Mouse (Mus musculus) layer of hippocampus, adult 2 months (tissue): ENCODE data around the gene Scnn1a. TPM values are rescaled to one million over a fixed set of nuclear protein-coding genes. Genes with fewer than 3 reads are reported as not detected.

Source experiments
- DNase-seq, 2 experiments: peaks; one replicate each; pipeline ENCODE4 v3.0.0; 2022; ENCODE audit warnings: low spot score in 2 of 2
- H3K27ac ChIP-seq: fragments of 200-600 bp; 2 replicates; pipeline ENCODE4 v1.8.1; 2022
- H3K4me3 ChIP-seq: fragments of 200-600 bp; 2 replicates; pipeline ENCODE4 v1.8.1; 2022; ENCODE audit warnings: mild to moderate bottlenecking
- CTCF ChIP-seq: fragments of 200-600 bp; conservative IDR thresholded peaks from 2 replicates; pipeline ENCODE4 v1.8.1; 2022; ENCODE audit warnings: antibody characterized with exemption, mild to moderate bottlenecking, moderate library complexity
- total RNA-seq, 2 experiments: library from RNA; stranded (reverse); gene quantifications; 2 replicates each; pipeline ENCODE4 v1.2.3; 2021

Gene Scnn1a
- total RNA-seq, 2 experiments from 2014 or later = 4.3 to 5.2 TPM

DNA sequence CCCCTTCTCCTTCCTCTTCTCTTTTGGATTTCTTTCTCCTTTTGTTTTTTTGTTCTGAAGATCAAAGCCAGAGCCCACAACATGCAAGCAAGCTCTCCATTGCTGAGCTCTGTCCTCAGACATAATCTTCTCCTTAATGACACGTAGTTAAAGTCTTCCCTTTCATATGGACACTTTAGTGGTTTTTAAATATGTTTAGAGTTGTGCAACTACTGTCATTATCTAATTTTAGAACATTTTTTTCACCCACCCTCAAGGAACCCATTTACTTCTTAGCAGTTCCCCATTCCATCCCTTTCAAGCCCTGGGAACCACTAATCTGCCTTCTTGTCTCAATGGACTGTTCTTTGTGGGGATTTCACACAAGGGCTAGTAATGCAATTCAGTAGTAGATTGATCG is 13.9 kb downstream of the Scnn1a start:
- TF ChIP-seq CTCF = no peak
- DNase-seq = no peak
- no peak overlapping the region for H3K27ac ChIP-seq
- H3K4me3 ChIP-seq = no peak overlapping the region

DNA sequence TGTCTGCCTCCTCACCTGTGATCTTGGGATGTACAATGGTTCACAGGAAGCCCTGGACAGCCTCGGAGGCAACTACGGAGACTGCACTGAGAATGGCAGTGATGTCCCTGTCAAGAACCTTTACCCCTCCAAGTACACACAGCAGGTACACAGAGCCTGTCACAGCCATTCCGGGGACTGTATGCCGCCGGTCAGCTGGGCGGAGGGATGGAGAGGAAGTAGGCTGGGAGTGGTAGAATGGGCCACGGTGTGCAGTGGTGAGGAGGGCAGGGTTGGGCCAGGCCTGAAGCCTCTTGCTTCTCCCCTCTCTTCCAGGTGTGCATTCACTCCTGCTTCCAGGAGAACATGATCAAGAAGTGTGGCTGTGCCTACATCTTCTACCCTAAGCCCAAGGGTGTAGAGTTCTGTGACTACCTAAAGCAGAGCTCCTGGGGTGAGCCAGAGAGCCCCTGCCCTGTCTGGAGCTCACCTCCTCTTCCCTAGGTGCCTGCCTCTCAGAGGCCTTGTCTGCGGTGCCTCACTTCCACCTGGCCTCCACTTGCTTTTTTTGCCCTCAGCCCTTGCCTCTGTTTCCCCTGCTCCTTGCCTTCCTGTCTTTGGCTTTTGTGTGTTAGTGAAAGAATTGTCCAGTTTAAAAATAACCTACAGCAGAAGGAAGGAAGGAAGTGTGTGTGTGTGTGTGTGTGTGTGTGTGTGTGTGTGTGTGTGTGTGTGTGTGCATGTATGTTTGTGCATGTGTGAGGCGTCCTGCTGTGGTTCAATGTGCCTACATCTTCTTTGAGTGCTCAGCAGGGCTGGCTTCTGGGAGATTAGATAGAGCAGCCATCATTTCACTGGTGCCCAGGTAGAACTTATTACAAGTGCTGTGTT is 18.6 kb downstream of the Scnn1a start:
- Histone ChIP-seq H3K27ac (no peak overlapping the region), H3K4me3 (no peak overlapping the region)
- no peak for TF ChIP-seq CTCF
- DNase-seq = no peak

DNA sequence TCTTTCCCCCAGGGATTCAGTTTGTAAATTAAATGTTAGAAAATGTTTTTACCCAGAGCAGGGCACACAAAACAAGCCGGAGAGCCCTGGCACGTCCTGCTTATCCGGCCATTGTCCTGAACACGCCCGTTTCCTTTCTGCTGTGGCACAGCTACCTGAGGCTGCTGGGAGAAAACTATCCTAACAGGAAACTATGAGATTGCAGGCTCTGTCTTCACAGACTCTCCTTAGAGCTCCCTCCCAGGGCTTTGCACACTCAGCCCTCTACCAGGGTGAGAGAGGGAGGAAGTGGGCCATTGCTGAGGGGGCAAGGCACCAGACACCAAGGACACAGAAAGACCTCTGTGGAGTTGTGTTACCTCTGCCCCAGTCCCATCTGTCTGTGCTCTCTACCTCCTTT is 19.8 kb downstream of the Scnn1a start:
- Histone ChIP-seq H3K27ac (no peak overlapping the region), H3K4me3 (no peak overlapping the region)
- TF ChIP-seq CTCF = no peak
- DNase-seq = no peak

DNA sequence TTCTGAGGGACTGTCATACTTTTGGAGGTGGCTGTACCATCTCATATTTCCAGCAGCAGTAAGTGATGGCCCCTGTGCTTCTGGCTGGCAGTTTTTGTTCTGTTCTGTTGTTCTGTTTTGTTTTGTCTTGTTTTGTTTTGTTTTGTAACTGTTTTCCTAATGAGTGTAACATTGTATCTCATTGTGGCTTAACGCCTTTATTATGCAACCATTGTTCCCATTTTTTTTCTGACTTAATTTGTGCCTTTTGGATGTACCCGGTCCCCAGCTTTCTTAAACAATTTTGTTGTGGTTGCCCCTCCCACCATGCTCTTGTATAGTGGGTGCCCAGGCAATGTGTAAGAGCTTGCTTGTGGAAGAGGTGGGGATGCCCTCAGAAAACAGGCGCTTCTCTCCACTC is 21.7 kb downstream of the Scnn1a start:
- no peak overlapping the region for H3K27ac ChIP-seq
- no peak for TF ChIP-seq CTCF
- H3K4me3 ChIP-seq = no peak overlapping the region

DNA sequence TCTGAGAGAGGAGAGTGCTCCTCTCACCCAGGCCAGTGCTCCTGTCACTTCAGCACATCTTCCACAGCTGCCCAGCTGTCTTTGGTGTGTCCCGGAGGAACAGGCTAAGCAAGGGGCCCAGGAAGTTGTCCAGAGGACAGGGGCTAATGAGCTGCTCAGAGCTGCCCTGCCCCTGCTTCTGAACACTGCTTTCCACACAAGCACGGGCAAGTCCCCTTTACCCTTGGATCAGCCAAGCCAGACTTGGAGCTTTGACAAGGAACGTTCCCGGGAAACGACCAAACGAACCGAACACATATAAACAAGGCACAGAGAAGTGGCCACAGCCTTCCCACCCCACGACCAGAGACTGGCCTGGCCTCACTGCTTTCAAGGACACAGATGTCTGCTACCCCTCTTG is 23.6 kb downstream of the Scnn1a start:
- no peak overlapping the region for H3K27ac ChIP-seq
- DNase-seq = no peak

More for the DNA sequence above, 21.7 kb downstream of the Scnn1a start:
- no peak for DNase-seq

DNA sequence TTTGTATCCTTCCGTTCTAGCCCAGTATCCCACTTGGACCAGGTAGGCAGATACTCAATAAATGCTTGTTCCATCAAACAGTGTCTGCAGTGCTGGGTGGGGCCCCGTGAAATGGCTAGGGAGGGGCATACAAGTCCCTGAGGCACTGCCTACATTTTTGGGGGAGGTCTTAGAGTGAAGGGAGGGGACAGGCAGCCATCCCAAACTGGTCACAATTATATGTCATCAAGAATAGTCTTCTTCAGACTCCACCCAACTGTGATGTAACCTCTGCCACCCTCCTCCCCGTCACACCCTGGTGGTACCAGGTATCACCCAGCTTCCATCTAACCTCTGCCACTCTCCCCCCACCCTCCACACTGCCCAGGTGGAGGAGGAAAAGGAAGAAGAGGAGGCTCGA is 24.4 kb downstream of the Scnn1a start:
- no peak overlapping the region for H3K4me3 ChIP-seq
- no peak overlapping the region for H3K27ac ChIP-seq
- DNase-seq = no peak
- TF ChIP-seq CTCF = no peak

More for the DNA sequence above, 23.6 kb downstream of the Scnn1a start:
- no peak for TF ChIP-seq CTCF
- no peak overlapping the region for H3K4me3 ChIP-seq

DNA sequence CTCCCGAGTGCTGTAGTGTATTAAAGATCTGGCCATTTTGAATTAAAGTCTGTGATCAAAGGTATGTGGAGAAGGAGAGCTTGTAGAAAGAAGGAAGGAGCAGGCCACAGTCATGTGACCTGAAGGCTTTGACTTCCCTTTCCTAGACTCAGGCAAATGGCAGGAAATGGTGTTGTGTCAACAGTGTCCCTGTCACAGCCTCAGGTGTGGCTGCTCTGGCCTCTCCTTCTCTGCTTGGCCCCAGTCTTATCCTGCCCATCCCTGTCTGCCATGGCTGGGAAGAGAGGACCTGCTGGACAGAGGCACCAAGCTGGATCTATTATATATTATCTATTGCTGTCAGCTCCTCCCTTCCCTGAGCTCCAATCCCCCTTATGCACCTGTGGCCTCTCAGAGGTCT is 25.2 kb downstream of the Scnn1a start:
- TF ChIP-seq CTCF = no peak
- no peak overlapping the region for H3K4me3 ChIP-seq
- no peak for DNase-seq
- H3K27ac ChIP-seq = no peak overlapping the region

DNA sequence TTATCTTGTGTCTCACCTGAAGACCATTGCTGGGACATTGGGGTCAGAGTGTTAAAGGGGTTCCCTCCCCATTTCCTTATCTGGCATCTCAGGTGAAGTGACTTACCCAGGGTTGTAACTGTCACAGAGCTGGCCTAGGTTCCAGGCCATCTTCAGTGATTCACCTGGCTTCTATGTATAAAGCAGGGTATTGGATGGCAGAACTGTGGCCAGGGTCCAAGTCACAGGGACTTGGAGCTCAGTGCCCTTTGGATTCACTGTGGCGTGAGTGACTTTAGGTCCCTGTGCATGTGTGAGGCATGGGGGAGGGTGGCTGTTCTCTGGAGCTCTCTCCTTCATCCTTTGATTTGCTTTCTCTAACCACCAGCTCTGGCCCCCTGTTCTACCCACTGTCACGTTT is 25.6 kb downstream of the Scnn1a start:
- TF ChIP-seq CTCF = no peak
- Histone ChIP-seq H3K27ac (no peak overlapping the region), H3K4me3 (no peak overlapping the region)
- no peak for DNase-seq

DNA sequence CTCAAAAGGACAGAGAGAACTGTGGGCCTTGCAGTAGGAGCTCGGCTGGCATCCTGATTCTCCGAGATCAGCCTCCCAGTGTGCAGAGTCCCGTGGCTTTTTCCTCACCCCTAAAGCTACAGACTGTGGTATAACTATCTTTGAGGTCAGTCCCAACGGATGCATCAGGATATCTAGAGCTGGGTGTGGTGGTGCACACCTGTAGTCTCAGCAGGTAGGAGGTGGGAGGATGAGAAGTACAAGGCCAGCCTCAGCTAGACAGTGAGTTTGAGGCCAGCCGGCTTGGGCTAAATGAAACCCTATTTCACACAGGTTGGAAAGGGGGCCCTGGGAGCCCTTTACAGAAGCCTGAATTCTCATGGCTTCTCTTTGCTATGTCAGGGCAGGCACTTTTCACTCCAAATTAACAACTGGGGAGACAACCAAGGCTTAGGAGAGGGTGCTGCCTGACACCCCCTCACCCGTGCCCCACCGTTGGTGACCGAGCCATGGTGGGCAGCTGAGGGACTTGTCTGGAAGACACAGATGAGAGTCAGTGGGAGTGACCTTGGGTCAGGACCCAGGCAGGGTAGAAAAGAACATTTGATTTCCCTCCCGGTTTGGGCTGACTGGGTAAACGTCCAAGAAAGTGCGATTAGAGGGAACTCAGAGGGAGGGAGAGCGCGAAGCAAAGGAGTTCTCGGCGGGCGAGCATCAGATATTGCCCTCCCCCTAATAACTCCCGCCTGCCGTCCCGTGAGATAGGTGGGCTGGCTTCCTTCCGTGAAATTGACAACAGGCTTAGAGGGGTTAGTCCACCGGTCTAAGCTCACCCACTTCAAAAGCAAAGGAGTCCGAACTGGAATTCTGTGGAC is 28.5 kb downstream of the Scnn1a start, which contains the start of gene Tnfrsf1a:
Gene Tnfrsf1a (plus strand): TSS at position 642 of the 854 bp plus-strand sequence.
- no peak for DNase-seq
- TF ChIP-seq CTCF = no peak
- Histone ChIP-seq H3K4me3 (peak within 1 kb of the TSS; percentile 62), H3K27ac (peak within 1 kb of the TSS; percentile 83)

DNA sequence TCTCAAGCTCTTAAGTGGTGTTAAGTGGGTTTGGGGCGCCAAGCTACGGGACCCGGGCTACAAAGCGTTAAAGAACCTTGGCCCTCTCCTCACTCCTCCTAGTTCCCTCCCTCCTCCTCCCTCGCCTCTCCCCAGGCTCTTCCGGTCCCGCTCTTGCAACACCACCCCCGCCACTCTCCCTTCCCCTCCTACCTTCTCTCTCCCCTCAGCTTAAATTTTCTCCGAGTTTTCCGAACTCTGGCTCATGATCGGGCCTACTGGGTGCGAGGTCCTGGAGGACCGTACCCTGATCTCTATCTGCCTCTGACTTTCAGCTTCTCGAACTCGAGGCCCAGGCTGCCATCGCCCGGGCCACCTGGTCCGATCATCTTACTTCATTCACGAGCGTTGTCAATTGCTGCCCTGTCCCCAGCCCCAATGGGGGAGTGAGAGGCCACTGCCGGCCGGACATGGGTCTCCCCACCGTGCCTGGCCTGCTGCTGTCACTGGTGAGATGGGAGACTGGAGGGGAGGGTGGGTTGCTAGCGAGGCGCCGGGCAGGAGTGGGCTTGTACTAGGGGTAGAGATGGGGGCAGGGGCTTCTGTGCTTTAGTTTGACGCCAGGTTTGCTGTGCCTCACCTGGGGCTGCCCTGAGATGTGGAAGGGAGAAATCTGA is 29.2 kb downstream of the Scnn1a start:
- DNase-seq = no peak
- TF ChIP-seq CTCF = no peak
- peak overlapping the region; percentile 83 for H3K27ac ChIP-seq
- peak overlapping the region; percentile 62 for H3K4me3 ChIP-seq

DNA sequence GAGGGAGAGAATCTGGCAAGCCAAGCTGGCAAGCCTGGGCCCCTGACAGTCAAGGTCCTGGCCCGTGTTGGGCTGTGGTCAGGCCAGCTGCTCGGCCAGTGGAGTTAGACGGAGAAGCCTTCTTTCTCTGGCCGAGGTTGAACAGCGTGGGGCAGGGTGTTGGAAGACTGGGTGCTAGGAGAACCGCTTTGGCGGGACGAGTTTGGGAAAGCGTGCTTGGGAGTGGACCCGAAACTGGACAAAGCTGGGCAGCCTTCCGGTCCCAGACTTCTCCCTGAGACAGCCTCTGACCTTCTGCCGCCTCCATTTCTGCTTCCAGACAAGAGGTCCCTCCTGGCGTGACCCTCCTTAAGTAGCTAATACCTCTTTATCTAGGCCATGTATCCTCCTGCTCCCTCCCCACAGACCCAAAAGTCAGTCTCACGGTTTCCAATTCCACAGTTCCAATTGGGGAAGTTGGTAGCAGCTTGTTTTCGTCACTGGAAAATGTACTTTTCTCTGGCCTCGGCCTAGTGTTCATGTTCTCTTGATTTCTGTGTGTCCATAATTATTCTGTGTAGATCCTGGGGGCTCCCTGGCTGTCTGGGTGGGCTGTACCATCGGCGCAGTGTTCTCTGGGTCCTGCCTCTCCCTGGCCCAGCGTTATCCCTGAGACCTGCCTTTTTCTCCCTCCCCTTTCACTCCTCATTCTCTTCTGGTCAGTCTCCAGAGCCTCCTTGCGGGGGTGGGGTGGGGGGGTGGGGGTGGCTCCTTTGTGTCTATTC is 30.0 kb downstream of the Scnn1a start:
- Histone ChIP-seq H3K27ac (peak overlapping the region; percentile 83), H3K4me3 (peak overlapping the region; percentile 62)
- no peak for TF ChIP-seq CTCF
- DNase-seq = no peak

DNA sequence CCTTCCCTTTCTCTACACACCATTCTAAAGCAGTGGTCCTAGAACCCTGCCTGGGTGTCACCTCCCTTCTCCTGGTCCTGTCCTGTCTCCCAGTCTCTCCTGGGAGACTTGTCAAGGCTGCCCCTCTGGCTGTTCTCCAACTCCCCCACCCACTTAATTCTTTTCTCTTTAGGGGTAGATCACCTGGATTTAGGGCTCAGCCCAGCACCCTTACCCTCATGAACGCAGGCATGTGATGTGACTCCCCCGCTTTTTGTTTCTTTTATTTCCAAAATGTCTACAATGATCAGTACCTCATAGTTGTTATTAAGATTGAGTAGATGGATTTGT is 30.5 kb downstream of the Scnn1a start:
- no peak for TF ChIP-seq CTCF
- Histone ChIP-seq H3K4me3 (peak overlapping the region; percentile 62; the same call in 1 of the 2 replicates), H3K27ac (no peak overlapping the region; the same call in 1 of the 2 replicates)
- DNase-seq = no peak
